Mouse (Mus musculus): Measurements from ENCODE around the gene Sgms1.

Sgms1 gene

GRCm38 (mm10) chr19:32348955-32349654 lies 40.4 kb downstream of the Sgms1 start:
- no peak for DNase-seq

GRCm38 (mm10) chr19:32347491-32347890 lies 42.0 kb downstream of the Sgms1 start:
- DNase-seq, result no peak

GRCm38 (mm10) chr19:32346624-32347341 lies 42.7 kb downstream of the Sgms1 start:
- no peak for DNase-seq

- no peak for DNase-seq
These were observed 43.3 kb downstream of the Sgms1 start for GRCm38 (mm10) chr19:32346176-32346575.

- DNase-seq, result no peak
These were observed 44.3 kb downstream of the Sgms1 start for GRCm38 (mm10) chr19:32345181-32345745.

- DNase-seq, result peak; percentile 31
These were observed 44.8 kb downstream of the Sgms1 start for GRCm38 (mm10) chr19:32344738-32345121.

GRCm38 (mm10) chr19:32343937-32344737 lies 45.4 kb downstream of the Sgms1 start:
- DNase-seq, result peak; percentile 32

- DNase-seq, result no peak
These were observed 47.1 kb downstream of the Sgms1 start for GRCm38 (mm10) chr19:32342436-32342835.

GRCm38 (mm10) chr19:32341091-32341490 lies 48.4 kb downstream of the Sgms1 start:
- peak; percentile 27 for DNase-seq

- DNase-seq, result no peak
These were observed 49.3 kb downstream of the Sgms1 start for GRCm38 (mm10) chr19:32340168-32340567.

GRCm38 (mm10) chr19:32337708-32338107 lies 51.8 kb downstream of the Sgms1 start:
- no peak for DNase-seq

GRCm38 (mm10) chr19:32334751-32335150 lies 54.8 kb downstream of the Sgms1 start:
- DNase-seq, result no peak

GRCm38 (mm10) chr19:32333544-32333943 lies 56.0 kb downstream of the Sgms1 start:
- no peak for DNase-seq

- DNase-seq, result no peak
These were observed 56.6 kb downstream of the Sgms1 start for GRCm38 (mm10) chr19:32332779-32333460.

GRCm38 (mm10) chr19:32330231-32330630 lies 59.3 kb downstream of the Sgms1 start:
- DNase-seq, result no peak

GRCm38 (mm10) chr19:32329511-32329910 lies 60.0 kb downstream of the Sgms1 start:
- DNase-seq, result no peak

- no peak for DNase-seq
These were observed 61.3 kb downstream of the Sgms1 start for GRCm38 (mm10) chr19:32328089-32328828.

GRCm38 (mm10) chr19:32326621-32327021 lies 62.9 kb downstream of the Sgms1 start:
- DNase-seq, result no peak

- DNase-seq, result no peak
These were observed 63.4 kb downstream of the Sgms1 start for GRCm38 (mm10) chr19:32326156-32326555.

- no peak for DNase-seq
These were observed 64.3 kb downstream of the Sgms1 start for GRCm38 (mm10) chr19:32325100-32325768.

- no peak for DNase-seq
These were observed 65.0 kb downstream of the Sgms1 start for GRCm38 (mm10) chr19:32324550-32324949.
